Mouse (Mus musculus): ENCODE data around the gene Gm42420. TPM values are rescaled to one million over a fixed set of nuclear protein-coding genes. Genes with fewer than 3 reads are reported as not detected.

Gene Gm42420
- polyA plus RNA-seq, 1 experiment from 2014 or later: 0.79 TPM

- Histone ChIP-seq H3K4me3 (0 out of 2 replicates have a peak overlapping the region, but pooled peaks have one; percentile 16), H3K27ac (no peak overlapping the region), H3K36me3 (peaks cover 43% of the 10 kb centered on the region)
These were observed 30.0 kb upstream of the Gm42420 start for GRCm38 (mm10) chr6:39555648-39555945.

DNA sequence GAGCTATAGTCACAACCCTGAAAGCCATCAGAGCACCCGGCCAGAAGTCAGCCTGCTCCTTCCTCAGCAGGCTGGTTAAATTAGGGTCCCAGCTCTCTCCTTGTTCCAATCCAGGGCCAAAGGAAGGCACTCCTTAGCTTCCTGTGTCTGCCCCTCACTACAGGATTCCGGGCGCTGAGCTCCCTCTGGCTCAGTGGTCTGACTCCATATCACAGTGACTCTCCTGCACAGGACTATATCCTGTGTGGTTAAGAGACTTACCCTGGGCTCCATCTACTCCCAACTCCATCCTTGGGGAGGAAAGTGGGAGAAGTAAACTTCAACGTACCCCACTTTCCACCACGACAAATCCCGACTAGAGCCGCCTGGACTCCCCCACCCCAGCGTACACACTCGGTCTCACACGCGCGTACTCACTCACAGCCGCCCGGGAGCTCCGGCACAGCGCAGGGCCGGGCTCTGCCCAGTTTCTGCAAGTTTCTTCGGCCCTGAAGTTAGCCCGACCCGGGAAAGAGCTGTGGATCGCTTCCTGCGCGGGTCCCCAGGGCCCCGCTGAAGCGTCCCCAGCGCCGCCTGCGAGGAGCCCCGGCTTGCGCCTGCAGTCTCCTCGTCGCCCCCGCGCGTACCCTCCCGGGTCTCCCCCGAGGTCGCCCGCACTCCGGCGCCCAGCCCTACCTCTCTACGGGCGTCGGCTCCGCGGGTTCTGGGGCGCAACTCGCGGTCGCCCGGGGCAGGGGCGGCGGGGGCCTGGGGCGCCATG lies 28.5 kb upstream of the Gm42420 start:
- peak; percentile 74 for DNase-seq (ENCODE audit: low spot score)
- peaks cover 28% of the 10 kb centered on the region for H3K36me3 ChIP-seq
- no peaks in the 10 kb centered on the region for H3K9me3 ChIP-seq (replicated peaks)
- H3K27ac ChIP-seq: peak overlapping the region; percentile 99
- H3K4me3 ChIP-seq: peak overlapping the region; percentile 90
- no peaks in the 10 kb centered on the region for H3K27me3 ChIP-seq (ENCODE audit: low read depth, poor library complexity, severe bottlenecking)
- WGBS: under 1% methylated on average over 54 of the region's 54 CpGs
- peaks cover 50% of the 10 kb centered on the region for H3K4me1 ChIP-seq

More at GRCm38 (mm10) chr6:39555648-39555945, 30.0 kb upstream of the Gm42420 start:
- DNase-seq (ENCODE audit: low spot score): no peak
- Histone ChIP-seq H3K27me3 (ENCODE audit: low read depth, poor library complexity, severe bottlenecking) (no peaks in the 10 kb centered on the region), H3K9me3 (replicated peaks) (no peaks in the 10 kb centered on the region; the same call in 1 of the 2 replicates), H3K4me1 (peaks cover 52% of the 10 kb centered on the region)
- 84% methylated on average over 2 of the region's 2 CpGs for WGBS

DNA sequence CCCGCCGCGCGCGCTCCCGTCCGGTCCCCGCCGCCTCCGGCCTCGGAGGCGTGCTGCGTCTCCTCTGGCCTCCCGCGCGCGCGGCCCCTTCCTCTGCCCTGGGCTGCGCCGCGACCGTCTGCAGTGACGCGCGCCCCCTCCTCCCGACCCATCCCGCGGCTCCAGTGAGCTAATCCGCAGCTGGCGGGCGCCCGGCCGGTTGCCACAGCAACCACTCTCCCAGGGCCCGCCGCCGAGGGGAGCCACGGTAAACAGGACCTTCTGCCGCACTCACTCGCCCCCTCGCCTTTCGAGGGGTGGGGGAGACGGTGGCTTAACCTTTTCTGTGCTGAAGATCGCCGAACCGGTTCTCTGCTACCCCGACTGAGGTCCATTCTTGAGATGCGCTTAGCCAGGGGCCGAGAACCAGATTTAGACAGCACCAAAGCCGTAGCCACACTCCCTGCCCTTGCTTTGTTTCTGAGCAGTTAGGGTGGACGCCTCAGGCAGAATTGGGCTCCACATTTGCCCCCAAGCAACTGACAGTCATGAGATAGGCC lies 27.8 kb upstream of the Gm42420 start, which contains the start of gene Dennd2a:
Gene Dennd2a (minus strand): TSS at position 145 of the 539 bp plus-strand sequence.
- Histone ChIP-seq H3K4me1 (peaks cover 45% of the 10 kb centered on the region), H3K27ac (peak within 1 kb of the TSS; percentile 99), H3K27me3 (ENCODE audit: low read depth, poor library complexity, severe bottlenecking) (no peaks in the 10 kb centered on the region), H3K4me3 (peak within 1 kb of the TSS; percentile 90), H3K36me3 (peaks cover 23% of the 10 kb centered on the region), H3K9me3 (replicated peaks) (no peaks in the 10 kb centered on the region)
- 1% methylated on average over 50 of the region's 50 CpGs for WGBS
- DNase-seq (ENCODE audit: low spot score): peak; percentile 95

- Histone ChIP-seq H3K27ac (peak overlapping the region; percentile 59), H3K27me3 (ENCODE audit: low read depth, poor library complexity, severe bottlenecking) (no peaks in the 10 kb centered on the region), H3K36me3 (peaks cover 10% of the 10 kb centered on the region), H3K4me1 (peaks cover 45% of the 10 kb centered on the region), H3K4me3 (no peak overlapping the region), H3K9me3 (replicated peaks) (no peaks in the 10 kb centered on the region)
- WGBS: 32% methylated on average over 6 of the region's 6 CpGs
- DNase-seq (ENCODE audit: low spot score): no peak
These were observed 26.1 kb upstream of the Gm42420 start for GRCm38 (mm10) chr6:39559276-39559939.

DNA sequence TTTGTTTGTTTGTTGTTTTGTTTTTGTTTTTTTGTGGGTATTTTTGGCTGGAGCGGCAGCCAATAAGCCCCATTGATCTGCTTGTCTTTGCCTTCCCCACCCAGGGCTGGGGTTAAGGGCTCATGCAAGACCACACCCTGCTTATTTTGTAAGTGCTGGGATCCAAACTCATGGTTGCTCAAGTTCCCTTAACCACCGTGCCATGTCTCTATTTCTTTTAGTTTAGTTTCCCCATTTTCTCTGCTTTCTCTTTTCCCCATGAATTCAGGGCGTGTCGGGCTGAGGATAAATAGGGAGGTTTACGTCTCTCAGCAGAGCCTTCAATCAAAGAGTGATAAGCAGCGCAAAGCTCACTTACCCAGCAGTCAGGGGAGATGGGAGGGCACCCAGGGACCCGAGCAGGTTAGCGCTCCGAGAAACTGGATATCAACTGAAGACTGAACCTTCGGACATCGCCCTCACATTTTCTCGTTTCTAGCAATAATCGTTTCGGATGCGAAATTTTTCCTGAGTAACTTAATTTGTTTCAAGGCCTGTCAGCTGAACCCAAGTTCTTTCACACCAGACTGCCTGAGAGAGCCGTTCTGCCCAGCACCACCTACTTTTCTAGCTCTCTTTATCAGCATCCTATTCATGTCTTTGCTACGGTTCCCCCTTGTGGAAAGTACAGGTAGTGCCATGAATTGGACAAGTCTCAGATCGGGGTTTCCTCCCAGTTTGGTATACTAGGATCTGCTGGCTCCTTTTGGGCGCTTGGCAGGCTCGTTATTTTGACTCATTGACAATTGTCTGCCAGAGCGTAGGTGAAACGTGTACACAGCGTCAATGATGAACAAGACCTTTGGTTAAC lies 23.2 kb upstream of the Gm42420 start:
- no peaks in the 10 kb centered on the region for H3K27me3 ChIP-seq (ENCODE audit: low read depth, poor library complexity, severe bottlenecking)
- WGBS: 24% methylated on average over 23 of the region's 23 CpGs
- H3K9me3 ChIP-seq (replicated peaks): no peaks in the 10 kb centered on the region
- H3K4me3 ChIP-seq: no peak overlapping the region
- no peak overlapping the region for H3K27ac ChIP-seq
- no peaks in the 10 kb centered on the region for H3K36me3 ChIP-seq
- DNase-seq (ENCODE audit: low spot score): peak; percentile 73
- H3K4me1 ChIP-seq: peaks cover 22% of the 10 kb centered on the region

DNA sequence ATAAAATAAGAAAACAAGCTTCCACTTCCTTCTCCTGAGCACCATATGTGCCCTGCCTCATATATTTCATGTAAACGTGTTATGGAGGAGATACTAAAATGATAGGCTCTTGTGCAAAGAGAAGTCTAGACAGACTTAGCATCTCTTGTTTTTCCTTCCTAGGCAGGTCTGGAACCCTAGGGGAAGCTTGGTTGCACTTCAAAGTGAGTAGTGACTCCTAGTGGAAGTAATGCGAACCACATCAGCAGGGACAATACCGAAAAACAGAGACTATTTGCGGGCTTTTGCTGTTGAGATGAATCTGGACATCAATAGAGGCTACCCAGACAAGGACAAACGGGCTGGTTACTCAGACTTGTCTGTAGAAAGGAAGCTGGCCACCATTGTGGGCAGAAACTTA lies 18.0 kb upstream of the Gm42420 start:
- Histone ChIP-seq H3K27ac (no peak overlapping the region), H3K27me3 (ENCODE audit: low read depth, poor library complexity, severe bottlenecking) (no peaks in the 10 kb centered on the region), H3K36me3 (no peaks in the 10 kb centered on the region), H3K4me1 (no peaks in the 10 kb centered on the region), H3K4me3 (no peak overlapping the region), H3K9me3 (replicated peaks) (no peaks in the 10 kb centered on the region)
- peak; percentile 42 for DNase-seq (ENCODE audit: low spot score)
- 26% methylated on average over 5 of the region's 5 CpGs for WGBS

- no peak overlapping the region for H3K27ac ChIP-seq
- H3K36me3 ChIP-seq: no peaks in the 10 kb centered on the region
- 68% methylated on average over 3 of the region's 3 CpGs for WGBS
- peaks cover 18% of the 10 kb centered on the region for H3K4me1 ChIP-seq
- H3K9me3 ChIP-seq (replicated peaks): no peaks in the 10 kb centered on the region
- no peaks in the 10 kb centered on the region for H3K27me3 ChIP-seq (ENCODE audit: low read depth, poor library complexity, severe bottlenecking)
- no peak overlapping the region for H3K4me3 ChIP-seq
- no peak for DNase-seq (ENCODE audit: low spot score)
These were observed 15.1 kb upstream of the Gm42420 start for GRCm38 (mm10) chr6:39570426-39570825.

GRCm38 (mm10) chr6:39573791-39574554 lies 11.6 kb upstream of the Gm42420 start, which contains the start of gene Adck2:
TSS of gene Adck2 (plus strand) at chr6:39573873.
- WGBS: under 1% methylated on average over 49 of the region's 49 CpGs
- Histone ChIP-seq H3K4me1 (peaks cover 18% of the 10 kb centered on the region), H3K4me3 (peak within 1 kb of the TSS; percentile 75), H3K36me3 (peaks cover 9% of the 10 kb centered on the region; the same call in 1 of the 2 replicates), H3K9me3 (replicated peaks) (no peaks in the 10 kb centered on the region), H3K27ac (peak within 1 kb of the TSS; percentile 89), H3K27me3 (ENCODE audit: low read depth, poor library complexity, severe bottlenecking) (no peaks in the 10 kb centered on the region)
- DNase-seq (ENCODE audit: low spot score): peak; percentile 85

GRCm38 (mm10) chr6:39574555-39574869 lies 11.0 kb upstream of the Gm42420 start:
- WGBS: 25% methylated on average over 10 of the region's 10 CpGs
- H3K36me3 ChIP-seq: peaks cover 13% of the 10 kb centered on the region
- no peaks in the 10 kb centered on the region for H3K27me3 ChIP-seq (ENCODE audit: low read depth, poor library complexity, severe bottlenecking)
- H3K4me3 ChIP-seq: peak overlapping the region; percentile 75
- DNase-seq (ENCODE audit: low spot score): no peak
- peaks cover 18% of the 10 kb centered on the region for H3K4me1 ChIP-seq
- H3K27ac ChIP-seq: peak overlapping the region; percentile 89
- H3K9me3 ChIP-seq (replicated peaks): no peaks in the 10 kb centered on the region

GRCm38 (mm10) chr6:39574951-39575350 lies 10.6 kb upstream of the Gm42420 start:
- DNase-seq (ENCODE audit: low spot score): no peak
- 75% methylated on average over 7 of the region's 7 CpGs for WGBS
- Histone ChIP-seq H3K4me3 (peak overlapping the region; percentile 75), H3K27ac (no peak overlapping the region), H3K4me1 (peaks cover 18% of the 10 kb centered on the region), H3K36me3 (peaks cover 14% of the 10 kb centered on the region), H3K9me3 (replicated peaks) (no peaks in the 10 kb centered on the region), H3K27me3 (ENCODE audit: low read depth, poor library complexity, severe bottlenecking) (no peaks in the 10 kb centered on the region)

DNA sequence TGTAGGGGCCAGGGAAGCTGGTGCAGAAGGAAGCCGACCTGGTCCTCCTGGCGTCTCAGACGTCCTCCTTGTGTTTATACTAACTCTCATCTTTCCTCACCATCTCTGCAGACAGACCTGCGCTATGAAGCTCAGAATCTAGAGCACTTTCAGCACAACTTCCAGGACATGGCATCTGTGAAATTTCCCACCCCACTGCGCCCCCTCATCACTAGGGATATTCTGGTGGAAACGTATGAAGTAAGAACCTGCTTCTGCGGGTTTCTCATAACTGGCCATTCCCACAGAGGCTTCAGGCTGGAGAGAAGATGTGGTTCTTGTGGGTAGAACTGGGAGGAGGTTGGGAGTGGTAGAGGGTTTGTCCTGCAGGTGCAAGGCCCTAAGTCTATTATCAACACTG lies 6.0 kb upstream of the Gm42420 start:
- no peaks in the 10 kb centered on the region for H3K27me3 ChIP-seq (ENCODE audit: low read depth, poor library complexity, severe bottlenecking)
- no peak overlapping the region for H3K4me3 ChIP-seq
- 88% methylated on average over 7 of the region's 7 CpGs for WGBS
- peaks cover 37% of the 10 kb centered on the region for H3K36me3 ChIP-seq
- H3K27ac ChIP-seq: no peak overlapping the region
- DNase-seq (ENCODE audit: low spot score): no peak
- no peaks in the 10 kb centered on the region for H3K9me3 ChIP-seq (replicated peaks)
- H3K4me1 ChIP-seq: peaks cover 6% of the 10 kb centered on the region

- H3K9me3 ChIP-seq (replicated peaks): no peaks in the 10 kb centered on the region
- H3K4me1 ChIP-seq: no peaks in the 10 kb centered on the region
- H3K36me3 ChIP-seq: peaks cover 41% of the 10 kb centered on the region
- no peaks in the 10 kb centered on the region for H3K27me3 ChIP-seq (ENCODE audit: low read depth, poor library complexity, severe bottlenecking)
- no peak overlapping the region for H3K27ac ChIP-seq
- H3K4me3 ChIP-seq: no peak overlapping the region
- WGBS: 62% methylated on average over 2 of the region's 2 CpGs
- DNase-seq (ENCODE audit: low spot score): no peak
These were observed 5.0 kb upstream of the Gm42420 start for GRCm38 (mm10) chr6:39580558-39580957.

Data from limb, embryonic 10.5 days (tissue).